Mouse (Mus musculus): ENCODE measurements around the gene Psmc2.

Psmc2 gene

GRCm38 (mm10) chr5:21804837-21805236 lies 19.8 kb downstream of the Psmc2 start:
- DNase-seq (ENCODE audit: low spot score) = no peak

GRCm38 (mm10) chr5:21810924-21811323 lies 25.8 kb downstream of the Psmc2 start:
- no peak for DNase-seq (ENCODE audit: low spot score)

DNA sequence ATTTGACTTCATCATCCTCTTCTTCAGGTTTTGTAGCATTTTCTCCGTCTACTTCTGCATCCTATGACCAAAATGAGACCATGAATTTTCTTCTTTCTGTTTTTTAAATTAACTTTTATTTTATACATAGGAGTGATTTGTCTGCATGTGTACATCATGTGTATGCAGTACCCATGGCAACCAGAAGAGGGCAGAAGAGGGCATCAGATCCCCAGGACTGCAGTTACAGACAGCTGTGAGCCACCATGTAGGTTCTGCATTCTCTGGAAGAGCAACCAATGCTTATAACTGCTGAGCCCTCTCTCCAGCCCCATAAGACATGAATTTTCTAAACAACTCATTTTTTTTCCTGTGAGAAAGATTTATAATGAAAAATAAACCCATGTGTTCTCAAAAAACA lies 28.9 kb downstream of the Psmc2 start:
- peak; percentile 67 for DNase-seq (ENCODE audit: low spot score)

GRCm38 (mm10) chr5:21826370-21826769 lies 41.3 kb downstream of the Psmc2 start:
- no peak for DNase-seq (ENCODE audit: low spot score)

GRCm38 (mm10) chr5:21827643-21828042 lies 42.6 kb downstream of the Psmc2 start:
- DNase-seq (ENCODE audit: low spot score) = no peak

- DNase-seq (ENCODE audit: low spot score) = no peak
These were observed 43.8 kb downstream of the Psmc2 start for GRCm38 (mm10) chr5:21828855-21829254.

DNA sequence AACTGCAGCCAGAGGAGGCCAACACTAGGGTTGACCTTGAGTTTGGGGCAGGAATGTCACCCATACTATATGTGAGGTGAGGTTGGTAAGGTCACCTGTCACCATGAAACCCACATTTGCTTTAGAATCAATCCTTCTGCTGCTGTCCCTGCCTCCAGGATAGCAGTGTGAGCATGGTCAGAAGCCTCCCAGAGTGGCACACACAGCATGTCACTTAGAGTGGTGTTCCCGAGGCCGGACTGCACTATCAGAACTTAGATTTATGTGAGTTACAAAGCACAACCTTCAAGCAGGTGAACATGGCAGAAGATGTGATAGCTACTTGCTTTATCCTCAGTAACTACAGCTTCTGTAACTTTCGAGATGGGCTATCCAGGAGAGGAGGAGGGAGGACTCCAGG lies 46.7 kb downstream of the Psmc2 start:
- DNase-seq (ENCODE audit: low spot score) = no peak

GRCm38 (mm10) chr5:21844676-21845075 lies 59.6 kb downstream of the Psmc2 start:
- no peak for DNase-seq (ENCODE audit: low spot score)

DNA sequence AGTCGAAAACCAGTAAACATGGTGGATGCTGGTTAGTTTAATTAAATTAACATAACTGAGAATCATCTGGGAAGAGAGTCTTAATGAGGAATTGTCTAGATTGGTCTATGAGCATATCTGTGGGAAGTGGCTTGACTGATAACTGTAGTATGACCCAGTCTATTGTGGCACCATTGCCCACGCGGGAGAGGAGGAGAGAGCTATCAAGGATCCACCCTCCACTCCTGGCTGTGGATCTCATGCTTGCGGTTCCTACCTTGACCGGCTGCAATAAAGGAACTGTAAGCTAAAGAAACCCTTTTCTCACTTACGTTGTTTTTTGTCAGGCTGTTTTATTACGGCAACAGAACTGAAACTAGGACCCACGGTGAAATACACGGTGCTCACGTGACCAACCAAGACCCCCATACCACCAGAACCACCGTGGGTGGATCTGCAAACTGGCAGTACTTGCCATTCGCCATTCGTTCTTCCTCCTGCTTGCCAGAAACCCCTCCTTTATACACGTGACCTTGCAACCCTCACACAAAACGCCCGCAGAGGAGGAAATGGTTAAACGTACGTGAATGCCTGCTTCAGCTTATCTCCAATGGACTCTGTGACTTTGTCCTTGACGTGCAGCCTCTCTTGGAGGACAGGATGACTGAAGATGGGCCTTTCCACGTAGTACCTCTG lies 61.7 kb downstream of the Psmc2 start:
- DNase-seq (ENCODE audit: low spot score) = no peak

DNA sequence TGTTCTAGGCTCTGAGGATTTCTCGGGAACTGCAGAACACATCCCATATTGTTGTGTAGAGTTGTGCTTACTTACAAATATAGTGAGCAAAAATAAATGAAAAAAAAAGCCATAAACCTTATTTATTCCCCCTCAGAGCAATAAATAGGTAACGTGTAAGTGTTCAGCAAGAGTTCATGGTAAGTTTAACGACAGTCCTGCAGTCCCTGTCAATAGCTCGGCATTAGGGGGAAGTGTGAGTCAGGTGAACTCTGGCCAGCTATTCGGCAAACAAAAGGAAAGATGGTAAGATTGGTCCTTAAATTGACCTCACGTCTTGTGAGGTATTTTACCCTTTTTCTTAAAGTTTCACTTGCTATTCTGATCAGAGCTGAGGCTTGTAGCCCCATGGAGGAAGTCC lies 62.4 kb downstream of the Psmc2 start:
- no peak for DNase-seq (ENCODE audit: low spot score)

DNA sequence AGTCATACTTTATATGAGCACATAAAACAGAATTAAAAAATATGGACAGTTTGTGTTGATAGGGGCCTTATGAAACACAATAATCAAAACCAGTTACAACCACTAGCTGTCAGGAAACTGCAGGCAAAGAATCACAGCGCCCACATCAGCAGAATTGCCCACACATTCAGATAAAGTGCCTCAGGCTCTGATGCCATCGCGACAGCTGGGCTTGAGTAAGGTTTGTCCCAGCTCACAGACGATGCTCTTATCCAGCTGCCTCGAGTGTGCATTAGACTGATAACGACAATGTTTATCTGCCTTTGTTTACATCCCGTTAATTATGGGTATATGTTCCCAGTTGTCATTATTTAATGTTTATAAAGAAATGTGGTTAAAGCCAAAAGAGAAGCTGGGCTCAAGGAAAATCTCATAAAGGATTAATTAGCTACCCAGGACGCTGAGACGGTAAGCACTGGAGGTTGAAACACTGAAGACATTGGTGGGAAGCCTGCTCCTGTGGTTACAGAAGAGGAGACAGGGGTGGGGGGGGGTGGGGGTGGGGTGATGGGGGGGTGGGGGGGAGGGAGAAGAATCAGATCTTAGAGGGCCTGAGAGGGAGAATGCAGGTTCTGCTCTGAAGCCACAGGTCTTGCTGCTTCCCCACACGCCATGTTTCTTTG lies 66.7 kb downstream of the Psmc2 start:
- no peak for DNase-seq (ENCODE audit: low spot score)

Data from testis, postnatal 10 days (tissue).